Mouse (Mus musculus) spleen, adult 2 months (tissue): ENCODE data around the gene Mef2c. TPM values are rescaled to one million over a fixed set of nuclear protein-coding genes. Genes with fewer than 3 reads are reported as not detected.
A peak's percentile ranks its signal among the peaks of the same experiment; 100 is the strongest.

ENCODE experiments used
- DNase-seq, 2 experiments: peaks; one replicate each; pipeline versions ENCODE4 v3.0.0 to v3.0.0-alpha.2; 2012 to 2021; ENCODE audit warnings: low spot score in 2 of 2, low read depth in 1 of 2
- H3K27ac ChIP-seq: fragments of 200-500 bp; 2 replicates; pipeline ENCODE4 v1.5.1; 2012; ENCODE audit warnings: low read length, inconsistent platforms; ENCODE audit not compliant: insufficient read depth
- H3K27me3 ChIP-seq: fragments of 200-500 bp; 2 replicates; pipeline ENCODE4 v1.6.1; 2012; ENCODE audit warnings: mild to moderate bottlenecking, moderate library complexity, low read length, inconsistent platforms; ENCODE audit not compliant: control insufficient read depth, insufficient read depth
- H3K36me3 ChIP-seq: fragments of 200-500 bp; 2 replicates; pipeline ENCODE4 v1.6.1; 2012; ENCODE audit warnings: mild to moderate bottlenecking, low read length, inconsistent platforms; ENCODE audit not compliant: control insufficient read depth, insufficient read depth
- H3K4me1 ChIP-seq: fragments of 200-500 bp; 2 replicates; pipeline ENCODE4 v1.6.1; 2011; ENCODE audit warnings: inconsistent platforms; ENCODE audit not compliant: control insufficient read depth, insufficient read depth, insufficient read length
- H3K4me3 ChIP-seq: fragments of 200-500 bp; 2 replicates; pipeline ENCODE4 v1.5.1; 2011; ENCODE audit warnings: mild to moderate bottlenecking, inconsistent platforms; ENCODE audit not compliant: insufficient read depth, insufficient read length; ENCODE audit errors: extremely low read depth
- CTCF ChIP-seq: fragments of 200-500 bp; IDR thresholded peaks from 2 replicates; pipeline ENCODE4 v1.5.1; 2011; ENCODE audit warnings: mild to moderate bottlenecking, inconsistent platforms; ENCODE audit not compliant: insufficient read depth, insufficient read length, insufficient replicate concordance; ENCODE audit errors: extremely low read depth
- POLR2A ChIP-seq: fragments of 200-500 bp; IDR thresholded peaks from 2 replicates; pipeline ENCODE4 v1.6.1; 2011; ENCODE audit warnings: low read depth, low read length, inconsistent platforms
- WGBS: fragments of 180-500 bp; shearing (Covaris S2); methylation state at CpG from one replicate; pipeline ENCODE4 v1.1.7; 2018; 5-methylcytosine and 5-hydroxymethylcytosine counted together
- polyA plus RNA-seq: library from polyadenylated mRNA; depleted of rRNA; stranded (reverse); fragments of >200 nt; gene quantifications from 2 replicates; pipeline ENCODE4 v1.2.3, GENCODE M21; 2012

Mef2c gene
- polyA plus RNA-seq, 1 experiment, result 59.4 TPM

DNA sequence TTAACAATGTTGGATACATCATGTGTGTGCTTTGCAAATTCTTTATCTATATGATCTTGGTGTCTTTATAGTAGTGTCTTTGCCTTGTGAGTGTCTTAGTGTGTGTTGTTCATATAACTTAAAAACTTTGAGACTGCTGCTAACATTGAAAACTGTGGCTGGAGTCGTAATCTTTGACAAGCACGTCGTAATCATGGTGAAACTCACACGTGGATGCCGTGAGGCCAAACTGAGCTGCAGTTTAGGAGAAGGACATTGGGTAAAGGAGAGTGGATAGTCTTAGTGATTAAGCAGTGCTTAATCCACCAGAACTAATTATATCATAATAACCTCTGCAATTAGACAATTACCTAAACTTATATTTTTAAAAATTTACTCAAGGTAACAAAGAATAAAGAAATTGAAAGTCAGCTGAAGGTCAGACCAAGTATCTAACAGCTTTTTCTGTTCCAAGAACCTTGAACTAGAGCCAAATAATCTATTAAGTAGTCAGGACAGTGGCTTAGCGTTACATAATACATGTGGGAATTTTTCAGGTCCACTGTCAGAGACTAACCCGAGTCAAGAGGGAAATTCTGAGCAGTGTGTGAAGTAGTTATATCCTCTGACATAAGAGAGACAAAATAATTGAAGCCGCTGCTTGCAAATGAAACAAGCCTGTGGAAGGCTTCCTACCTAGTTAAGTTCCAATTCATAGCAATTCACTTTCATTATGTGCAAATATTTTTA is 70.2 kb downstream of the Mef2c start:
- H3K27me3 ChIP-seq, result no peaks in the 10 kb centered on the region
- H3K4me1 ChIP-seq, result peaks cover 13% of the 10 kb centered on the region
- 39% methylated on average over 8 of the region's 8 CpGs for WGBS
- no peak for TF ChIP-seq CTCF
- TF ChIP-seq POLR2A, result no peak
- H3K27ac ChIP-seq, result peak overlapping the region; percentile 48
- peaks cover 9% of the 10 kb centered on the region; the same call in 1 of the 2 replicates for H3K36me3 ChIP-seq
- no peak for DNase-seq
- no peak overlapping the region for H3K4me3 ChIP-seq

DNA sequence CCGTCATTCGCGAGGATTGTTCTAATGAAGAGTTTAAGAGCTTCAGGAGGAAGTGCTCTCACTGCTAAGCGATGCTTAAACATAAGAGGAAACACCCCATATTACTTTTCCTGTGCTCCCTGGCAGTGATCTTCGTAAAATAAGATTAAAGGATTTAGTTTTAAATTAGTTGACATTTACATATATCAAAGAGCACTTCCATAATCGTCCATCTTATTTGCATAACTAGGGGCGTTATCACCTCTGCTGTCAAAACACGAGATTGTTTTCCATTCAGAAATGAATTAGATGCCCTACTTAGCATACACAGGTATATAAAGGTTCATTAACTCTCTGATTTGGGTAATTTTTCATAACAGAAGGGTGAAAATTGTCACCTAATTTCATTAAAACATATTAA is 71.0 kb downstream of the Mef2c start:
- no peak overlapping the region for H3K27ac ChIP-seq
- 10% methylated on average over 8 of the region's 8 CpGs for WGBS
- peaks cover 12% of the 10 kb centered on the region for H3K4me1 ChIP-seq
- peaks cover 9% of the 10 kb centered on the region; the same call in 1 of the 2 replicates for H3K36me3 ChIP-seq
- no peaks in the 10 kb centered on the region for H3K27me3 ChIP-seq
- H3K4me3 ChIP-seq, result no peak overlapping the region; the same call in 1 of the 2 replicates
- DNase-seq, result peak in 1 of 2 experiments; percentile 50
- TF ChIP-seq CTCF, result no peak
- no peak for TF ChIP-seq POLR2A

DNA sequence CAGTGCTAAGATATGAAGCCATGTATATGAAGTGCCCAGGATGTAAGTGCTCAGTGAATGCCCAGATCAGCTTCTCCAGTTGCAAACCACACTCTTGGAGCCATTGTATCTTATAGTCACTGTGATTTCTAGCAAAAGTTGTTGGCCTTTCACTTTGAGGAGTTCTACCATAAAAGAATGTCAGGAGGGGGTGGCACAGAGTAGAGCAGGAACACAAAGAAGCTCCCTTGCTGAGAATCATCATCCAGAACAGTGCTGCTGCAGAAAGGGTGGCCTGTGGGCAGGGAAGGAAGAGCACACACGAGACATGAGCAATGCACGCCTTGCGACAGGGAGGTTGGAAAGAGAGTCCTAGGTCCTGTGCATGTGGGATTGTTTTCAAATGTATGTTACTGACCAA is 75.6 kb downstream of the Mef2c start:
- Histone ChIP-seq H3K4me1 (peaks cover 4% of the 10 kb centered on the region), H3K27ac (no peak overlapping the region), H3K4me3 (no peak overlapping the region), H3K27me3 (no peaks in the 10 kb centered on the region), H3K36me3 (peaks cover 11% of the 10 kb centered on the region; the same call in 1 of the 2 replicates)
- no peak for TF ChIP-seq CTCF
- TF ChIP-seq POLR2A, result no peak
- 92% methylated on average over 3 of the region's 3 CpGs for WGBS
- no peak for DNase-seq

DNA sequence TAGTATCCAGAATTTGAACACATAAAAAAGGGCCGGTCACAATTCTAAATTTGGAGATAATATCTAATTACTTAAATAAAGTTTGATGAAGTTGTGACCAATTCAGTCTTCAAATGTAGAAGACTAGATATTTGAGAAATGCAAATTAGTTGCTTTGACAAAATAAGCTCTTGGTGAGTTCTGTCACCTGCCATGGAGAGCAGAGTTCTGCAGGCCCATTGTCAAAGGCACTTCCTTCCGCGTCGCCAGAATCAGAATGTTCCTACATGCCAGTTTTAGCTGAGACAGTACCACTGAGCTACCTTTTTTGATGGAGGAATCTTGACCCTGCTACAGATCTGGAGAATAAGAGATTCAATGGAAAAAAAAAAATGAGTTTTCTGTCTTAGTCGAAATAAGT is 77.0 kb downstream of the Mef2c start:
- 67% methylated on average over 5 of the region's 5 CpGs for WGBS
- H3K4me1 ChIP-seq, result peaks cover 2% of the 10 kb centered on the region; the same call in 1 of the 2 replicates
- TF ChIP-seq CTCF (no peak), POLR2A (no peak)

DNA sequence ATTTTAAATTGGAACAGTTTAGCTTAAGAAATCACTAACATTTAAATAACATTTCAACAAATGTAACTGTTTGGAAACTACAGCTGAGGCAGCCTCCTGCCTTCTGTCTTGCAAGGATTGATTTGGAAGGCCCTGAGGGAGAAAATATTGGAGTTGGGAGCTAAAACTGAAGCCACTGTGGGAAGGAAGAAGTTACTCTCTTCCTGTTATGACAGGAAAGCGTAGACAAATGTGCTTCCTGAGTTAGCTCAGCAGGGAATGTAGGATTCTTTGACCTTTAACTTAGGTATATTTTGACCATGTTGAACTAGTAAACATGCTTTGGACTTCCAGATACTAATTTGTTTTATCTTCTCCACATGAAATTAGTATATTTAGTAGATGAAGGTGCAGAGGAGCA is 78.7 kb downstream of the Mef2c start:
- Histone ChIP-seq H3K27ac (no peak overlapping the region), H3K27me3 (no peaks in the 10 kb centered on the region), H3K36me3 (peaks cover 6% of the 10 kb centered on the region; the same call in 1 of the 2 replicates), H3K4me3 (no peak overlapping the region), H3K4me1 (peaks cover 2% of the 10 kb centered on the region; the same call in 1 of the 2 replicates)
- 74% methylated on average over 1 of the region's 1 CpGs for WGBS
- no peak for TF ChIP-seq CTCF
- no peak for TF ChIP-seq POLR2A
- no peak for DNase-seq

More for the DNA sequence above, 77.0 kb downstream of the Mef2c start:
- Histone ChIP-seq H3K36me3 (peaks cover 9% of the 10 kb centered on the region; the same call in 1 of the 2 replicates), H3K4me3 (no peak overlapping the region), H3K27ac (no peak overlapping the region), H3K27me3 (no peaks in the 10 kb centered on the region)
- DNase-seq, result no peak

DNA sequence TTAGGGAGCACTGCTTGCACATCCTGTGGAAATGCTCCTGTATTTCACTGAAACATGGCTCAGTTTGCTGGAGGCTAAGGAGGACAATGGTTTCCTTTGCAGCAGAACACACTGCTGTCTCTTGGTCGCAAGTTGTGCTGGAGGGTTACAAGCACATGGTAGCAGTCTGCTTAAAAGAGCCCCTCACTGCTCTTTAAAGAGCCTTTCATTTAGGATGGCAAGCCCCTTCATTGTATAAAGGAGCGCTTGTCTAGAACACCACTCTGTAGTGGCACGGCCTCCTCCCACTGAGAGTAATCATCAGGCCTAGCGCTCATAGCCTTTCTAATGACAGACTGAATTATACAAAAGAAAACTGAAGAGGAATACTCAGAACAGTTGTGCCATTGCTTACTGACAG is 80.0 kb downstream of the Mef2c start:
- Histone ChIP-seq H3K36me3 (peaks cover 3% of the 10 kb centered on the region), H3K4me3 (no peak overlapping the region), H3K27ac (no peak overlapping the region), H3K27me3 (no peaks in the 10 kb centered on the region), H3K4me1 (peaks cover 2% of the 10 kb centered on the region; the same call in 1 of the 2 replicates)
- TF ChIP-seq POLR2A (no peak), CTCF (no peak)
- DNase-seq, result no peak
- 95% methylated on average over 4 of the region's 4 CpGs for WGBS

DNA sequence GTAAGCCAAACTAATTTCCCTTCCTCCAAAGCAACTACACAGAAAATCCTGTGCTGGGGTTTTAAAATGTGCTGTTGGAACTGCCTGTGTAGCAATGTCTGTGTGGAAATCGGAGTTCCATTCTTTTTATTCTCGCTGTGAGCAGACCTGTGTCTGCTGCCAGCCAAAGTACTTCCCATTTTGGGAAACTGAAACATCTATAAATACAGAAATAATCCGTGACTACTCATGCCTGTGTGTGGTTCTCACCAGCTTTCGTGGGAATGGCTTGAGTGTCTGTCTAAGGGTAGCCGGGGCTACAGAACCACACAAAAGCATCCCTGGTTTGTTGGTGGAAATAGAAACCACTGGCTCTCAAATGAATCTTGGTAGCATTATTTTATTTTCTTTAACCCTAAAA is 81.5 kb downstream of the Mef2c start:
- Histone ChIP-seq H3K27me3 (no peaks in the 10 kb centered on the region), H3K4me3 (no peak overlapping the region), H3K4me1 (peaks cover 2% of the 10 kb centered on the region; the same call in 1 of the 2 replicates), H3K27ac (no peak overlapping the region), H3K36me3 (peaks cover 3% of the 10 kb centered on the region)
- no peak for DNase-seq
- WGBS, result 54% methylated on average over 5 of the region's 5 CpGs
- TF ChIP-seq POLR2A (no peak), CTCF (no peak)
